In the genomic region with DNA sequence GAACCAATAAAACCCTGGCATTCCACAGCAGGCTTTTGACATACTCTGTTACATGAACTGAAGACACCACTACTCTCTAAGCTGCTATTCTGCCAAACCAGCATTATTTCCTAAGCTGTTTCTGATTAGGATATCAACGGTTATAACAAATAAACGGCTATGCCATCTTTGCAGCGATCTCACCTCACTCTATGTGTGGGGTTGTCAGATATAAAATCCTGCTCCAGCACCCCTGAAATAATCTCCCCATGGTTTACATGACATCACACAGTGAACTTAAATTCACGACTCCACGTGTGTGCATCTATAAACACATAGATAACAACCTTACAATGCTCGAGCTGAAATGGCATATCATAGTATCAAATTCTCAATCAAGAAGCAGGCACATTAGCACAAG, we compare ENCODE assay signal across 17 mouse cellular contexts.
"Had no signal": no experiment of that assay in that cellular context is flagged by ENCODE, and none has a peak within 500 bp of the region (broad histone marks: within the 10 kb centered on the region; RNA-seq: fewer than 3 reads in every experiment).

No protein-coding gene starts in this region.

- H3K4me2 ChIP-seq: liver, embryonic 15.5 days; lung, embryonic 15.5 days; midbrain, embryonic 11.5 days; midbrain, embryonic 13.5 days; midbrain, embryonic 15.5 days; neural tube, embryonic 12.5 days had no signal

- H3K9ac ChIP-seq: liver, embryonic 15.5 days; liver, postnatal 0 days; lung, embryonic 15.5 days; midbrain, embryonic 13.5 days; midbrain, embryonic 15.5 days; neural tube, embryonic 12.5 days had no signal

- H3K27ac ChIP-seq: liver, embryonic 15.5 days; lung, embryonic 15.5 days; macrophage; midbrain, embryonic 13.5 days; midbrain, embryonic 15.5 days; neural tube, embryonic 12.5 days had no signal

- ATAC-seq: lung, postnatal 0 days; midbrain, embryonic 13.5 days; midbrain, embryonic 15.5 days had no signal

- H3K36me3 ChIP-seq: liver, embryonic 15.5 days; lung, embryonic 15.5 days; midbrain, embryonic 13.5 days; midbrain, embryonic 15.5 days; neural tube, embryonic 12.5 days had no signal

- H3K4me1 ChIP-seq: lung, embryonic 15.5 days; neural tube, embryonic 12.5 days had no signal

- DNase-seq: liver, postnatal 0 days; lung, adult 2 months; lung, postnatal 14 days; lung, postnatal 36 days; right cerebral cortex, postnatal 14 days; spleen, adult 18-20 months; thymus, adult 18-20 months; thymus, postnatal 14 days; thymus, postnatal 36 days had no signal

- H3K27me3 ChIP-seq: liver, embryonic 15.5 days; lung, embryonic 15.5 days; midbrain, embryonic 13.5 days; midbrain, embryonic 15.5 days; neural tube, embryonic 12.5 days had no signal

- H3K4me3 ChIP-seq: liver, embryonic 15.5 days; lung, embryonic 15.5 days; midbrain, embryonic 13.5 days; midbrain, embryonic 15.5 days; neural tube, embryonic 12.5 days had no signal

- H3K9me3 ChIP-seq: liver, embryonic 15.5 days; lung, embryonic 15.5 days; midbrain, embryonic 13.5 days; midbrain, embryonic 15.5 days; neural tube, embryonic 12.5 days had no signal
